Mouse (Mus musculus): ENCODE data around the gene Angptl4. TPM values are rescaled to one million over a fixed set of nuclear protein-coding genes. Genes with fewer than 3 reads are reported as not detected.

The Angptl4 gene
- polyA plus RNA-seq, 1 experiment from 2014 or later = 29.3 TPM

- no peak overlapping the region for H3K27ac ChIP-seq (ENCODE audit: low read length)
- H3K9ac ChIP-seq (ENCODE audit: low read depth, low read length) = no peak overlapping the region; the same call in 1 of the 2 replicates
- no peaks in the 10 kb centered on the region for H3K27me3 ChIP-seq (ENCODE audit: control insufficient read depth, insufficient read depth, low read depth, low read length)
- H3K4me1 ChIP-seq (ENCODE audit: control insufficient read depth, low read depth, low read length) = peaks cover 45% of the 10 kb centered on the region
- 70% methylated on average over 1 of the region's 1 CpGs for WGBS (ENCODE audit: insufficient replicate concordance)
- peaks cover 28% of the 10 kb centered on the region for H3K36me3 ChIP-seq (ENCODE audit: control insufficient read depth, insufficient read depth)
- peak overlapping the region; percentile 82; the same call in 1 of the 2 replicates for H3K4me2 ChIP-seq (ENCODE audit: low read depth, low read length)
- ATAC-seq (ENCODE audit: low read depth) = no peak
- peak overlapping the region; percentile 10; the same call in 1 of the 2 replicates for H3K4me3 ChIP-seq (ENCODE audit: low read depth, low read length)
- H3K9me3 ChIP-seq (replicated peaks; ENCODE audit: control insufficient read depth, low read length) = no peaks in the 10 kb centered on the region
These were observed 40.9 kb upstream of the Angptl4 start for GRCm38 (mm10) chr17:33822436-33822959.

- H3K4me3 ChIP-seq (ENCODE audit: low read depth, low read length) = peak overlapping the region; percentile 73
- peak; percentile 7 for ATAC-seq (ENCODE audit: low read depth)
These were observed 36.5 kb upstream of the Angptl4 start for GRCm38 (mm10) chr17:33817969-33818643.

GRCm38 (mm10) chr17:33817184-33817968, 35.7 kb upstream of the Angptl4 start:
- under 1% methylated on average over 83 of the region's 89 CpGs for WGBS (ENCODE audit: insufficient replicate concordance)
- H3K27me3 ChIP-seq (ENCODE audit: control insufficient read depth, insufficient read depth, low read depth, low read length) = no peaks in the 10 kb centered on the region
- ATAC-seq (ENCODE audit: low read depth) = peak; percentile 99
- peak overlapping the region; percentile 73 for H3K4me3 ChIP-seq (ENCODE audit: low read depth, low read length)
- H3K9ac ChIP-seq (ENCODE audit: low read depth, low read length) = peak overlapping the region; percentile 82
- H3K4me1 ChIP-seq (ENCODE audit: control insufficient read depth, low read depth, low read length) = peaks cover 26% of the 10 kb centered on the region
- H3K27ac ChIP-seq (ENCODE audit: low read length) = peak overlapping the region; percentile 87
- no peaks in the 10 kb centered on the region for H3K9me3 ChIP-seq (replicated peaks; ENCODE audit: control insufficient read depth, low read length)
- peak overlapping the region; percentile 99 for H3K4me2 ChIP-seq (ENCODE audit: low read depth, low read length)
- peaks cover 23% of the 10 kb centered on the region for H3K36me3 ChIP-seq (ENCODE audit: control insufficient read depth, insufficient read depth)

More at GRCm38 (mm10) chr17:33817969-33818643, 36.5 kb upstream of the Angptl4 start:
- Histone ChIP-seq H3K27ac (ENCODE audit: low read length) (peak overlapping the region; percentile 80), H3K27me3 (ENCODE audit: control insufficient read depth, insufficient read depth, low read depth, low read length) (no peaks in the 10 kb centered on the region), H3K4me1 (ENCODE audit: control insufficient read depth, low read depth, low read length) (peaks cover 33% of the 10 kb centered on the region), H3K9ac (ENCODE audit: low read depth, low read length) (peak overlapping the region; percentile 78), H3K36me3 (ENCODE audit: control insufficient read depth, insufficient read depth) (peaks cover 28% of the 10 kb centered on the region), H3K9me3 (replicated peaks; ENCODE audit: control insufficient read depth, low read length) (no peaks in the 10 kb centered on the region), H3K4me2 (ENCODE audit: low read depth, low read length) (peak overlapping the region; percentile 99)
- 21% methylated on average over 33 of the region's 33 CpGs for WGBS (ENCODE audit: insufficient replicate concordance)

GRCm38 (mm10) chr17:33816612-33817011, 35.0 kb upstream of the Angptl4 start:
- peak overlapping the region; percentile 82; the same call in 1 of the 2 replicates for H3K9ac ChIP-seq (ENCODE audit: low read depth, low read length)

GRCm38 (mm10) chr17:33815399-33815798, 33.8 kb upstream of the Angptl4 start:
- 69% methylated on average over 6 of the region's 6 CpGs for WGBS (ENCODE audit: insufficient replicate concordance)
- Histone ChIP-seq H3K9me3 (replicated peaks; ENCODE audit: control insufficient read depth, low read length) (no peaks in the 10 kb centered on the region), H3K9ac (ENCODE audit: low read depth, low read length) (no peak overlapping the region), H3K27ac (ENCODE audit: low read length) (no peak overlapping the region), H3K4me1 (ENCODE audit: control insufficient read depth, low read depth, low read length) (peaks cover 29% of the 10 kb centered on the region), H3K4me3 (ENCODE audit: low read depth, low read length) (no peak overlapping the region), H3K27me3 (ENCODE audit: control insufficient read depth, insufficient read depth, low read depth, low read length) (peaks cover 10% of the 10 kb centered on the region), H3K4me2 (ENCODE audit: low read depth, low read length) (no peak overlapping the region), H3K36me3 (ENCODE audit: control insufficient read depth, insufficient read depth) (peaks cover 7% of the 10 kb centered on the region)
- ATAC-seq (ENCODE audit: low read depth) = no peak

More at GRCm38 (mm10) chr17:33816612-33817011, 35.0 kb upstream of the Angptl4 start:
- Histone ChIP-seq H3K9me3 (replicated peaks; ENCODE audit: control insufficient read depth, low read length) (no peaks in the 10 kb centered on the region), H3K27ac (ENCODE audit: low read length) (no peak overlapping the region), H3K4me1 (ENCODE audit: control insufficient read depth, low read depth, low read length) (peaks cover 21% of the 10 kb centered on the region), H3K4me2 (ENCODE audit: low read depth, low read length) (peak overlapping the region; percentile 99), H3K27me3 (ENCODE audit: control insufficient read depth, insufficient read depth, low read depth, low read length) (no peaks in the 10 kb centered on the region), H3K36me3 (ENCODE audit: control insufficient read depth, insufficient read depth) (peaks cover 15% of the 10 kb centered on the region), H3K4me3 (ENCODE audit: low read depth, low read length) (peak overlapping the region; percentile 73)
- no peak for ATAC-seq (ENCODE audit: low read depth)
- WGBS (ENCODE audit: insufficient replicate concordance) = 63% methylated on average over 5 of the region's 5 CpGs

GRCm38 (mm10) chr17:33812990-33813389, 31.4 kb upstream of the Angptl4 start:
- peaks cover 20% of the 10 kb centered on the region for H3K4me1 ChIP-seq (ENCODE audit: control insufficient read depth, low read depth, low read length)
- 49% methylated on average over 4 of the region's 4 CpGs for WGBS (ENCODE audit: insufficient replicate concordance)
- no peak overlapping the region for H3K9ac ChIP-seq (ENCODE audit: low read depth, low read length)
- no peak overlapping the region for H3K4me3 ChIP-seq (ENCODE audit: low read depth, low read length)
- no peak overlapping the region for H3K4me2 ChIP-seq (ENCODE audit: low read depth, low read length)
- no peak for ATAC-seq (ENCODE audit: low read depth)
- no peaks in the 10 kb centered on the region for H3K9me3 ChIP-seq (replicated peaks; ENCODE audit: control insufficient read depth, low read length)
- no peak overlapping the region for H3K27ac ChIP-seq (ENCODE audit: low read length)
- peaks cover 10% of the 10 kb centered on the region for H3K27me3 ChIP-seq (ENCODE audit: control insufficient read depth, insufficient read depth, low read depth, low read length)
- H3K36me3 ChIP-seq (ENCODE audit: control insufficient read depth, insufficient read depth) = no peaks in the 10 kb centered on the region

DNA sequence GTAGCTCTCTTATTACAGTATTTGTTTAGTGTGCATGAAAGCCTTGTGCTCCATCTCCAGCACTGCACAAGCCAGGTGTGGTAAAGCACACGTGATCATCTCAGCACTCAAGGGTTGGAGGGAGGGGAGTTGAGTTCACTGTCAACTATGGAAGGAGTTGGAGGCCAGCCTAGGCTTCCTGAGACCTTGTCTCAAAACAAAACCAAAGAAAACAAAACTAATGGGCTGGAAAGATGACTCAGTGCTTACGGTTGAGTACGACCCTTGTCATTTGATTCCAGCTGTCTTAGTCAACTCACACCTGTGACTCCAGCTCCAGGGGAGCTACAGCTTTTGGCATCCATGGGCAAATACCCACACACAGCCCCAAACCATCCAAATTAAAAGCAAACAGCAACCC, 30.8 kb upstream of the Angptl4 start:
- H3K36me3 ChIP-seq (ENCODE audit: control insufficient read depth, insufficient read depth) = no peaks in the 10 kb centered on the region
- H3K4me1 ChIP-seq (ENCODE audit: control insufficient read depth, low read depth, low read length) = peaks cover 16% of the 10 kb centered on the region
- peaks cover 10% of the 10 kb centered on the region for H3K27me3 ChIP-seq (ENCODE audit: control insufficient read depth, insufficient read depth, low read depth, low read length)
- no peak overlapping the region for H3K4me3 ChIP-seq (ENCODE audit: low read depth, low read length)
- no peak for ATAC-seq (ENCODE audit: low read depth)
- no peak overlapping the region for H3K27ac ChIP-seq (ENCODE audit: low read length)
- H3K9me3 ChIP-seq (replicated peaks; ENCODE audit: control insufficient read depth, low read length) = no peaks in the 10 kb centered on the region
- H3K4me2 ChIP-seq (ENCODE audit: low read depth, low read length) = no peak overlapping the region
- WGBS (ENCODE audit: insufficient replicate concordance) = 47% methylated on average over 3 of the region's 3 CpGs
- H3K9ac ChIP-seq (ENCODE audit: low read depth, low read length) = no peak overlapping the region

- 9% methylated on average over 7 of the region's 7 CpGs for whole genome bisulfite sequencing (ENCODE audit: insufficient replicate concordance)
- Histone ChIP-seq H3K4me2 (ENCODE audit: low read depth, low read length) (peak overlapping the region; percentile 82), H3K4me3 (ENCODE audit: low read depth, low read length) (peak overlapping the region; percentile 56), H3K4me1 (ENCODE audit: control insufficient read depth, low read depth, low read length) (peaks cover 8% of the 10 kb centered on the region), H3K36me3 (ENCODE audit: control insufficient read depth, insufficient read depth) (no peaks in the 10 kb centered on the region), H3K27me3 (ENCODE audit: control insufficient read depth, insufficient read depth, low read depth, low read length) (peaks cover 10% of the 10 kb centered on the region), H3K9ac (ENCODE audit: low read depth, low read length) (0 out of 2 replicates have a peak overlapping the region, but pooled peaks have one; percentile 19), H3K27ac (ENCODE audit: low read length) (no peak overlapping the region), H3K9me3 (replicated peaks; ENCODE audit: control insufficient read depth, low read length) (no peaks in the 10 kb centered on the region)
- no peak for ATAC-seq (ENCODE audit: low read depth)
These were observed 29.5 kb upstream of the Angptl4 start for GRCm38 (mm10) chr17:33811142-33811516.

Data from liver, embryonic 16.5 days (tissue).